Mouse (Mus musculus) liver, embryonic 14.5 days (tissue): ENCODE measurements around the gene Adm.

ENCODE experiments used
- CTCF ChIP-seq: IDR thresholded peaks from 2 replicates; pipeline ENCODE4 v1.5.1; 2016; ENCODE audit warnings: antibody characterized with exemption, low read depth, control low read depth
- EP300 ChIP-seq: IDR thresholded peaks from 2 replicates; pipeline ENCODE4 v1.6.1; 2016; ENCODE audit warnings: antibody characterized with exemption, low read depth

- TF ChIP-seq CTCF (no peak), EP300 (no peak)
Observed at GRCm38 (mm10) chr7:110658378-110658928, 31.0 kb downstream of the Adm start.
